Mouse (Mus musculus) ES-E14 (cell line): ENCODE measurements around the gene Cbln3. TPM values are rescaled to one million over a fixed set of nuclear protein-coding genes. Genes with fewer than 3 reads are reported as not detected.

Experiments
- DNase-seq: peaks from one replicate; pipeline ENCODE4 v3.0.0-alpha.2; 2013; ENCODE audit warnings: low read depth, low spot score
- H3K27ac ChIP-seq: 2 replicates; pipeline ENCODE4 v1.5.1; 2012; ENCODE audit warnings: low read depth, mild to moderate bottlenecking, low read length, moderate library complexity, mixed read lengths; ENCODE audit not compliant: poor library complexity, insufficient read depth, severe bottlenecking
- H3K36me3 ChIP-seq: 2 replicates; pipeline ENCODE4 v1.6.1; 2012; ENCODE audit warnings: mild to moderate bottlenecking, low read length, moderate library complexity, mixed read lengths; ENCODE audit not compliant: control insufficient read depth, poor library complexity, insufficient read depth, severe bottlenecking
- H3K4me1 ChIP-seq, 2 experiments: fragments of 150-350 bp in 1 of 2; sonication (generic) in 1 of 2; 2 replicates each; pipeline ENCODE4 v1.6.1; 2012; ENCODE audit warnings: low read length in 2 of 2, mild to moderate bottlenecking in 1 of 2, mixed read lengths in 1 of 2; ENCODE audit not compliant: control insufficient read depth in 2 of 2, insufficient read depth in 2 of 2, poor library complexity in 1 of 2
- H3K4me3 ChIP-seq, 2 experiments: fragments of 150-350 bp in 1 of 2; sonication (generic) in 1 of 2; 2 replicates each; pipeline ENCODE4 v1.5.1; 2012; ENCODE audit warnings: low read length in 2 of 2, low read depth in 1 of 2, mild to moderate bottlenecking in 1 of 2, mixed read lengths in 1 of 2; ENCODE audit not compliant: insufficient read depth in 1 of 2, poor library complexity in 1 of 2, severe bottlenecking in 1 of 2
- H3K9ac ChIP-seq: 2 replicates; pipeline ENCODE4 v1.6.1; 2012; ENCODE audit warnings: low read depth, mild to moderate bottlenecking, low read length, mixed read lengths; ENCODE audit not compliant: poor library complexity, insufficient read depth, severe bottlenecking
- H3K9me3 ChIP-seq: fragments of 150-350 bp; sonication (generic); 2 replicates; pipeline ENCODE4 v1.6.1; 2012; ENCODE audit warnings: low read depth, mild to moderate bottlenecking, low read length; ENCODE audit not compliant: control insufficient read depth, insufficient read depth
- CHD2 ChIP-seq: IDR thresholded peaks from 2 replicates; pipeline ENCODE4 v1.6.1; 2014; ENCODE audit warnings: mild to moderate bottlenecking, low read depth, low read length, inconsistent platforms
- HCFC1 ChIP-seq: IDR thresholded peaks from 2 replicates; pipeline ENCODE4 v1.6.1; 2012; ENCODE audit warnings: low read length, inconsistent platforms, borderline replicate concordance; ENCODE audit not compliant: insufficient read depth
- MAFK ChIP-seq: IDR thresholded peaks from 2 replicates; pipeline ENCODE4 v1.6.1; 2014; ENCODE audit warnings: mild to moderate bottlenecking, low read depth, low read length, inconsistent platforms; ENCODE audit not compliant: insufficient read depth
- ZC3H11A ChIP-seq: IDR thresholded peaks from 2 replicates; pipeline ENCODE4 v1.6.1; 2012; ENCODE audit warnings: low read depth, mild to moderate bottlenecking, inconsistent platforms, low read length, borderline replicate concordance
- ZNF384 ChIP-seq: IDR thresholded peaks from 2 replicates; pipeline ENCODE4 v1.6.1; 2012; ENCODE audit warnings: low read depth, low read length, inconsistent platforms
- in situ Hi-C, 2 experiments: fragments of 600-800 bp; cut with MboI; formaldehyde crosslinking; loops; one replicate each; pipeline ENCODE4 v1.15.1; 2025; ENCODE audit warnings: low sequenced_read_pairs in 2 of 2, inconsistent platforms in 1 of 2; ENCODE audit not compliant: unreplicated experiment in 2 of 2
- total RNA-seq: library from RNA; depleted of rRNA; stranded (reverse); fragments of 300-350 nt; gene quantifications from 2 replicates; pipeline ENCODE4 v1.2.3, GENCODE M21; 2012

Cbln3 gene
- total RNA-seq, 1 experiment = 0.04 TPM

DNA sequence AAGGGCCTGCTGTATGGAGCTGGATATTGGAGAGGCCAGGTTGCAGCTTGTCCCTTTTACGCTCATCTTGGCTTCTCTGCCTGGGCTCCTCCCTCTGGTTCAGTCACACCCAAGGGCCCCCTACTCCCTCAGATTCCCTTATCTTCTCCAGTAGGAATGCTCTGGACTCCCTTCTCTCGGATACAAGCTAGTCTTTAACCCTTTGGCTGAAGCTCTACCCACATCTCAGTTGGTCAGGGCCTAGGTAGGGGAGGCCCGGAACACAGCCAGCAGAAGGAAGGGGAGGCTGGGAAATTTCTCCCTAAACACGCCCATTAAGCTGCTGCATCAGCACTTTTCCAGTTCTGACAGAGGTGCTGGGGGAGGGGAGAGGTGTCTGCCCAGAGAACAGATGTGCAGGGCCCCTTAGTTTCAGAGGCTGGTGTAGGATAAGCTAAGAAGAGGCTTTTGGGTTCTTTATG, 29.1 kb downstream of the Cbln3 start:
- TF ChIP-seq HCFC1 = no peak
- TF ChIP-seq MAFK = peak; percentile 99
- TF ChIP-seq ZNF384 = no peak
- no peak for TF ChIP-seq ZC3H11A
- TF ChIP-seq CHD2 = no peak
- H3K9me3 ChIP-seq = no peaks in the 10 kb centered on the region; the same call in 1 of the 2 replicates
- H3K4me1 ChIP-seq = peaks cover 2 to 7% of the 10 kb centered on the region in 2 experiments; a peak in 2 of 4 replicates
- no peaks in the 10 kb centered on the region for H3K36me3 ChIP-seq
- peak overlapping the region; percentile 58 to 71 for H3K4me3 ChIP-seq
- no peak for DNase-seq
- peak overlapping the region; percentile 50; the same call in 1 of the 2 replicates for H3K9ac ChIP-seq
- peak overlapping the region; percentile 3; the same call in 1 of the 2 replicates for H3K27ac ChIP-seq
- in situ Hi-C loops = no loop called here

DNA sequence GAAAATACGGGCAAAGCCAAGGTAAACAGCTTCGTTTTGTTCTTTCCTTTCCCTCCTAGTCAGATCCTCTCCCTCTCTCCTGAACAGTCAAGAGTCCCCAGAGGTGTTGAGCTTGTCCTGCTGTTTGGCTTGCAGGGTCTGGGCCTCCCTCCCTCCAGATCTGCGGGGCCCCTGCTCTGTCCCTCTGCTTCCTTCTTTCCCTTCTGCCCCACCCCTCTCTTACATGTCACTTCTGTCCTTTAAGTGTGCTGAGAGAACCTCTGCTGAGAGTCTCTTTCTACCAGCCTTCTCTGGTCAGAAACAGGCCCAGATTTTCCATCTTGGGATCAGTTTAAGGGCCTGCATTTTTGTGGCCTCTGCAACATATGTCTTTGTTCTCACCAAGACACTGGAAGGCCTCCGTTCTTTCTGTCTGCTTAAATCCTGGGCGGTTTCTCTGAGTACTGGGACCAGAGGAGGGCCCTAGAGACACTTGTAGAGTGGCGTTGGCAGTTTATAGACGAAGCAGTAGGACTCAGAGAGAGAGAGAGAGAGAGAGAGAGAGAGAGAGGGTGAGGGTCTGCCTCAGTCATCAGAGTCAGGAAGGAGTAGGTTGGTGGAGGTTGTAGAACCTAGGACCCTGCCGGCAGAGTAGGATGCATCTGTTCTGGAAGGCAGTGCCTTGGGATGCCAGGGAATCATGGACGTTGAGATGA, 29.6 kb downstream of the Cbln3 start:
- DNase-seq = no peak
- no peaks in the 10 kb centered on the region for H3K36me3 ChIP-seq
- in situ Hi-C loops = no loop called here
- peaks cover 2 to 7% of the 10 kb centered on the region in 2 experiments; a peak in 2 of 4 replicates for H3K4me1 ChIP-seq
- peak overlapping the region; percentile 58 to 71 for H3K4me3 ChIP-seq
- H3K9me3 ChIP-seq = no peaks in the 10 kb centered on the region; the same call in 1 of the 2 replicates
- peak overlapping the region; percentile 50 for H3K9ac ChIP-seq
- peak overlapping the region; percentile 3; the same call in 1 of the 2 replicates for H3K27ac ChIP-seq
- TF ChIP-seq ZNF384 (no peak), CHD2 (no peak), ZC3H11A (no peak), MAFK (no peak)

DNA sequence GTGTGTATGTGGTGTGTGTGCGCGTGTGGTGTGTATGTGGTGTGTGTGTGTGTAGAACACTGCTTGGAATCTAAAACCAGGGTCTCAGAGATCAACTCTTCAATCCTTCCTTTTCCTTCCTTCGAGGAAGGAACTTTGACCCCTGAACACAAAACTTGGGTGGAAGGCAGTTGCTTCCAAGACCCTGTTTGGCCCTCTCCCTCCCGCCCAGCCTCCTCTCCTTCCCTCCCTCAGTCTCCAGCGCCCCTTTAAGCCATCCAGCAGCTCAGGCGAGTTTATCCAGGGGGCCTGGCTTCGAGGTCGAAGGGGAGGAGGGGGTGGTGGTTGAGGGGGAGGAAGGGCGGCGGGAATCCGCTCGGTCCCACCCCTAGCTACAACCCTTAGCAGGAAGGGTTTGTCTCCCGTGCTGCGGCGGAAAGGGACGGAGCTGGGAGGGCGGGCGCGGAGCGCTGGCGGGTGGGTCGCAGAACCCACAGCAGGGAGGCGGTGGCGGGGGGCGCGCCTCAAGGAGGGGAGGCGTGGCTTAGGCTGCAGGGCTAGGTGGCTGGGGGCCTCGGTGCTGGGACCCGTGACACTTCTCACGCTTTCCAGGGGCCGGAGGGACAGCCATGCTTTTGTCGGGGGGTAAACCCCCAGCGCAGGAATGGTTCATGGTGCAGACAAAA, 30.4 kb downstream of the Cbln3 start, which contains the start of gene Nynrin:
TSS of gene Nynrin (plus strand) at position 390 of the 665 bp plus-strand sequence.
- H3K27ac ChIP-seq = peak within 1 kb of the TSS; percentile 45
- no peaks in the 10 kb centered on the region for H3K36me3 ChIP-seq
- peak within 1 kb of the TSS; percentile 58 to 71 for H3K4me3 ChIP-seq
- peak within 1 kb of the TSS; percentile 56 for H3K9ac ChIP-seq
- no peaks in the 10 kb centered on the region; the same call in 1 of the 2 replicates for H3K9me3 ChIP-seq
- TF ChIP-seq HCFC1 (no peak), MAFK (no peak), ZC3H11A (no peak), CHD2 (no peak), ZNF384 (no peak)
- peaks cover 2 to 7% of the 10 kb centered on the region in 2 experiments; a peak in 2 of 4 replicates for H3K4me1 ChIP-seq
- in situ Hi-C loops = no loop called here
- peak; percentile 59 for DNase-seq

DNA sequence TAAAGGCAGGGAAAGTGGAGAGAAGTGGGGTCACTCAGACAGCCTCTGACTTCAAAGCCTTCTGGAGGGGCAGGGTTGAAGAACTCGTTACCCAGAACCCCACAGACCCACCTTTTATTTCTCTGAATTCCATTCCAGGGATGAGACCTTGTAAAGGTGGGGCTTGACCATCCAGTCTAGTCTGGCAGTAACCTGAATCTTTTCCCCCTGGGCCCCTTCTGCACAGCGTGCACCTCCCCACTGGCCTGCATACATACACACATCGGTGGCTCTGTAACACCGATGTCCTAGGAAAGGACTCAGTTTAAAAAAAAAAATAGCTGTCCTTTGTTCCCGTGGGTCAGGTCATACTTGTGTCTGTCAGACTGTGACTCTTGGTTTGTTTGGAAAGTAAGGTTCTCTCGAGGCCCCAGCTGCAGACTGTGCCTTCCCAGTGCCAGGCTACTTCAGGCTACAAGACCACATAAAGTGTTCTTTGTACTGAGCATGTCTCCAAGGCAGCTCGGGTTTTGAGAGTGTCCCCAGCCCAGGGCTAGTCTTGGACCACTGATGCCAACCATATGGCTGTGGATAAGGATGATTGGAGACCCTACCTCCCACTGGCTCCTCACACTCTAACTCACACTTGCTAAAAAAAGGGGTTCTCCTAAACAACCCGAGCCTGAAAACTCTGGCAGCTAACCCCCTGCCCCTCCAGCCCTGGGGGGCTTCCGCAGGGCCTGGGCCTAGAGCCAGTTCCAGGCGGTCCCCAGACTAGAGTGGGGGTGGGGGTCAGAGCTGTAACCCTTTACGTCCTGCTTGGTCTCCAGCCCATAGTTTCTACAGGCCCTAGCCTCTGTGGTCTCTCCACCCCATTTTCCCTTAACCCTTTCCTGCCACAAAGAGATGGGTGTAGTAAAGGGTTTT, 31.3 kb downstream of the Cbln3 start:
- Histone ChIP-seq H3K9ac (peak overlapping the region; percentile 56), H3K4me1 (peaks cover 2 to 7% of the 10 kb centered on the region in 2 experiments; a peak in 2 of 4 replicates), H3K9me3 (no peaks in the 10 kb centered on the region; the same call in 1 of the 2 replicates), H3K36me3 (no peaks in the 10 kb centered on the region), H3K27ac (peak overlapping the region; percentile 45), H3K4me3 (peak overlapping the region; percentile 58 to 71)
- DNase-seq = no peak
- in situ Hi-C loops = no loop called here
- TF ChIP-seq CHD2 (no peak), ZNF384 (no peak), MAFK (no peak), ZC3H11A (no peak), HCFC1 (no peak)
